ENCODE assay signal across 9 mouse cellular contexts in the genomic region with DNA sequence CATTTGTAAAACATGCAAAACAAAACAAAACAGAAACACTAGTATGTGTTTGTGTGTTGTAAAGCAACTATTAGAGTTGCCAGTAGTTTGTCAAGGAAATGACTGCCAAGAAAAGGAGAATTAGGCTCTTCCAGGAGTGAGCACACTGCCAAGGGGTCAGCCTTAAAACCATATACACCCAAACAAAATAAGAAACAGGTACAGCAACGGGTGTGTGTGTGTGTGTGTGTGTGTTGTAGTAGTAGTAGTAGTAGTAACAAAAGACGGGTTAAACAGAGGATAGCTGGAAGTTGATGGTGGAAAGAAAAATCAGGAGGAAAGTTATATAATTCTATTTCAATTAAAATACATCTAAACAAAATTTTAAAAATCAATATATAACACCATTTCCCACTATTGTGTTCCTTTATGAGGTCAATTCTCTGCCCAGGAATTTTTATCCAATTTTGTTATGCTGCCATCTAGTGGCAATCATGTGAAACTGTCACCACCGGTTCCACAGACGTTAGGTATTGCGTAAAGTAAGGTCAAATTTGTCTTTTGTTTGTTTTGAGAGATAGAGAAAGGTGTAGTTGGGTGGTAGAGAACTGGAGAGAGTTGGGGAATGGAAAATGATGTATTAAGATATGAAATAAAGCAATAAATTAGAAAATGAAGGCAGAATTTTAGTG.
DNase-seq lines count a peak whose midpoint lies in the region; ATAC-seq lines count a peak whose summit lies in the region.
"Had no signal": no experiment of that assay in that cellular context is flagged by ENCODE, and none has a peak within 500 bp of the region (broad histone marks: within the 10 kb centered on the region; RNA-seq: fewer than 3 reads in every experiment).

No protein-coding gene starts in this region.

- no peak overlapping the region for H3K9ac ChIP-seq in hindbrain, embryonic 11.5 days (ENCODE audit: low read depth, low read length)
- no peak overlapping the region for H3K9ac ChIP-seq in hindbrain, embryonic 13.5 days
- H3K9ac ChIP-seq in forebrain, embryonic 16.5 days (replicated peaks; ENCODE audit: low read depth, low read length): no peak overlapping the region
- no peak overlapping the region for H3K9ac ChIP-seq in neural tube, embryonic 12.5 days
- H3K9ac ChIP-seq: stomach, embryonic 15.5 days had no signal

- 43% methylated on average over 5 of the region's 5 CpGs for WGBS in hindbrain, embryonic 11.5 days
- WGBS in hindbrain, embryonic 13.5 days: 42% methylated on average over 5 of the region's 5 CpGs
- WGBS in forebrain, embryonic 16.5 days: 48% methylated on average over 5 of the region's 5 CpGs
- WGBS in neural tube, embryonic 12.5 days: 49% methylated on average over 5 of the region's 5 CpGs

- no peak overlapping the region for H3K4me3 ChIP-seq in hindbrain, embryonic 11.5 days (ENCODE audit: low read depth, low read length)
- H3K4me3 ChIP-seq in hindbrain, embryonic 13.5 days: no peak overlapping the region
- no peak overlapping the region for H3K4me3 ChIP-seq in forebrain, embryonic 16.5 days (replicated peaks; ENCODE audit: low read length)
- no peak overlapping the region for H3K4me3 ChIP-seq in neural tube, embryonic 12.5 days
- H3K4me3 ChIP-seq: stomach, embryonic 15.5 days had no signal

- peak; percentile 60 for DNase-seq in hindbrain, embryonic 11.5 days (ENCODE audit: low spot score)
- DNase-seq in 3T3-L1 (ENCODE audit: low read depth, low spot score): peak; percentile 47
- DNase-seq in Muller cell, postnatal 12 days (ENCODE audit: inconsistent ontology term): peak; percentile 12
- DNase-seq in left cerebral cortex, adult 11 months (ENCODE audit: low spot score): no peak
- no peak for DNase-seq in frontal cortex, postnatal 25 days (ENCODE audit: low spot score in 2 of 2)

- no peak overlapping the region for H3K27ac ChIP-seq in hindbrain, embryonic 11.5 days (ENCODE audit: low read depth, low read length)
- no peak overlapping the region for H3K27ac ChIP-seq in hindbrain, embryonic 13.5 days
- H3K27ac ChIP-seq in forebrain, embryonic 16.5 days (ENCODE audit: low read length): no peak overlapping the region
- no peak overlapping the region for H3K27ac ChIP-seq in neural tube, embryonic 12.5 days
- H3K27ac ChIP-seq: stomach, embryonic 15.5 days had no signal

- H3K4me2 ChIP-seq in hindbrain, embryonic 11.5 days (replicated peaks; ENCODE audit: low read depth, low read length): no peak overlapping the region
- H3K4me2 ChIP-seq in hindbrain, embryonic 13.5 days: no peak overlapping the region
- no peak overlapping the region for H3K4me2 ChIP-seq in forebrain, embryonic 16.5 days (ENCODE audit: low read length)
- H3K4me2 ChIP-seq in neural tube, embryonic 12.5 days (replicated peaks): no peak overlapping the region
- H3K4me2 ChIP-seq: stomach, embryonic 15.5 days had no signal

- peak; percentile 78 for ATAC-seq in hindbrain, embryonic 11.5 days (ENCODE audit: low FRiP score)
- ATAC-seq in hindbrain, embryonic 13.5 days (ENCODE audit: low FRiP score): no peak
- peak; percentile 58; the same call in 1 of the 2 replicates for ATAC-seq in forebrain, embryonic 16.5 days
- peak; percentile 71 for ATAC-seq in neural tube, embryonic 12.5 days (ENCODE audit: low FRiP score, low read depth)

- no peaks in the 10 kb centered on the region for H3K4me1 ChIP-seq in hindbrain, embryonic 11.5 days (replicated peaks; ENCODE audit: control insufficient read depth, insufficient read depth, low read length)
- H3K4me1 ChIP-seq in hindbrain, embryonic 13.5 days (replicated peaks): no peaks in the 10 kb centered on the region
- H3K4me1 ChIP-seq in forebrain, embryonic 16.5 days (replicated peaks; ENCODE audit: control insufficient read depth, insufficient read depth, low read length): no peaks in the 10 kb centered on the region
- no peaks in the 10 kb centered on the region for H3K4me1 ChIP-seq in neural tube, embryonic 12.5 days
- H3K4me1 ChIP-seq: stomach, embryonic 15.5 days had no signal

- H3K27me3 ChIP-seq in hindbrain, embryonic 11.5 days (ENCODE audit: control insufficient read depth, insufficient read depth, low read length): no peaks in the 10 kb centered on the region
- H3K27me3 ChIP-seq in hindbrain, embryonic 13.5 days: no peaks in the 10 kb centered on the region
- no peaks in the 10 kb centered on the region for H3K27me3 ChIP-seq in forebrain, embryonic 16.5 days (replicated peaks; ENCODE audit: control insufficient read depth, insufficient read depth, low read length)
- H3K27me3 ChIP-seq in neural tube, embryonic 12.5 days (replicated peaks): no peaks in the 10 kb centered on the region
- H3K27me3 ChIP-seq: stomach, embryonic 15.5 days had no signal

- no peaks in the 10 kb centered on the region for H3K36me3 ChIP-seq in hindbrain, embryonic 11.5 days (ENCODE audit: control insufficient read depth, insufficient read depth, low read length)
- H3K36me3 ChIP-seq in hindbrain, embryonic 13.5 days: no peaks in the 10 kb centered on the region
- H3K36me3 ChIP-seq in forebrain, embryonic 16.5 days (ENCODE audit: control insufficient read depth, insufficient read depth): no peaks in the 10 kb centered on the region
- H3K36me3 ChIP-seq in neural tube, embryonic 12.5 days: no peaks in the 10 kb centered on the region
- H3K36me3 ChIP-seq: stomach, embryonic 15.5 days had no signal

- no peaks in the 10 kb centered on the region for H3K9me3 ChIP-seq in hindbrain, embryonic 11.5 days (ENCODE audit: control insufficient read depth, low read length)
- no peaks in the 10 kb centered on the region for H3K9me3 ChIP-seq in hindbrain, embryonic 13.5 days
- no peaks in the 10 kb centered on the region for H3K9me3 ChIP-seq in forebrain, embryonic 16.5 days (ENCODE audit: control insufficient read depth, low read length)
- no peaks in the 10 kb centered on the region for H3K9me3 ChIP-seq in neural tube, embryonic 12.5 days
- H3K9me3 ChIP-seq: stomach, embryonic 15.5 days had no signal

Comparison
In these comparisons a context has a peak if more than half of its experiments do, and no peak if none do; other contexts are left out.
1. DNase-seq: peak in hindbrain, embryonic 11.5 days (single experiment), 3T3-L1 (single experiment) and Muller cell, postnatal 12 days (single experiment); none in left cerebral cortex, adult 11 months (single experiment) and frontal cortex, postnatal 25 days (0 of 2).